Mouse (Mus musculus): ENCODE measurements around the gene Wwc2.
"Not testable (repeated sequence)": the region's sequence is repeated elsewhere in the genome, so short reads cannot be mapped to it uniquely, and the experiment has no call there.

Gene Wwc2

DNA sequence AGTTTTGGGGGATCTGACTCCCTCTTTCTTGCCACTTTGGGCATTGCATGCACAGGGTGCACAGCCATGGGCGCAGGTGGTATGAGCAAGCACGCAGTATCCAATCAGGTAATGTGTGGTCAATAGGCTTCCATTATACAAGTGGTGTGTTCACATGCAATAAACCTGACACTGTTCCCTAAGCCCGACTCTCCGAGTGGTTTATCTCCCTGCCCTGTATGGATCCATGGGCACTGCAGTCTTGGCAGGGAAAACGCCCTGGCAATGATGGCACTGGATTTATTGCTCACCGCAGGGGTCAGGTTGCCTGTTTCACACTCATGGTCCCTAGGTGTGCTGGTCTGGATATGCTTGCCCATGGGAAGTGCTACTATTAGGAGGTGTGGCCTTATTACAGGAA is 142.8 kb downstream of the Wwc2 start:
- no peak for DNase-seq (ENCODE audit: low spot score)

DNA sequence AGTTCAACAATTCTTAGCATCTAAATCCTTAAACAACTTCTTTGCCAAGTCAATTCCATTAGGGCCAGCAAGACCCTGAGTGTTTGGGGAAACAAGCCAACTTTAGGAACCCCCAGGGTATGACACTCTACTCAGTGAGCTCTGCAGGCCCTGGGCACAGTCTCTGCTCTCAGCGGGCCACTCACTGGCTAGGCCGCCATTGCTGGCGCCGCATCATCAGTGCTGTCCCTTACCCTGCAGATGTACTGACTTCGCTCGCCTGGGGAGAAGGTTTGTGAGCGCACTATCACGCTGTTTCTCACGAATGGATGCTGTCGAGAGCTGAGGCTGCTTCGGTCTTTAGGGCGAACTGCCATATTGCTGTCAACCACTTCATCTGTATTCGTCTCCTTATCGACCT is 143.6 kb downstream of the Wwc2 start:
- DNase-seq (ENCODE audit: low spot score), result no peak

DNA sequence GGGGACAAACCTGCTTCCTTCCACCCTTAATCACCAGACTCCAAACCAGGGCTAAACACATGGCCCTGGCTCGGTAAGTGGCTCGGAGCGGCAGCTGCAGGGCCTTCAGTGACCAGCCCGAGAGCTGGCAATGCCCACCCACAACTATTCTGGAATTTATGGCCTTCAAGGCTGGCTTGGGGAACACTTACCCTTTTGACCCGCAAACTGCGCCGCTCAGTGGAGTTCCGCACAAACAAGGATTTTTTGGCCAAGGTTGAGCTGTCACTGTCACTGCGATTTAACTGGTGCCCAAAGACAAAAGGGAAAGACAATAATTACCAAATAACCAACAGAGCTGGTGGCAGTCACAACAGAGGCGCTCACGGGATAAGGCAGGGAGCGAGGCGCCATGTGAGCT is 144.8 kb downstream of the Wwc2 start:
- no peak for DNase-seq (ENCODE audit: low spot score)

DNA sequence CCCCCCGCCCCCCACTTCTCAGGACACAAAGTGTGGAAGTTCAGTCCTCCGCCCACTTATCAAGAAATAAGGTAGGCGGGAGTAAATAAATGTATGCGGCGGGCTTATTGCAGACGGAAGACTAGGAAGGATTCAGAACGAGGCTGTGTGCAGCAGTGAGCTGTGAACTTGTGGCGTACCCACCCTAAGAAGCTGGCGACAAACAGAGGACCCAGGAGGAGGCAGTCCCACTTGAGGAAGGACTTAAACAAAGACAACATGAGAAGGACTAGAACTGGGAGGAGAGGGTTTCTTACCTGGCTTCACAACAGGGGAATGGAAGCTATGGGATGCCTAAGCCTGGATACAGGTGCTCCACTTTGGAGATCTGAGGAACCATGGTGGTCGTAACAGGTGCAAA is 147.1 kb downstream of the Wwc2 start:
- no peak for DNase-seq (ENCODE audit: low spot score)

DNA sequence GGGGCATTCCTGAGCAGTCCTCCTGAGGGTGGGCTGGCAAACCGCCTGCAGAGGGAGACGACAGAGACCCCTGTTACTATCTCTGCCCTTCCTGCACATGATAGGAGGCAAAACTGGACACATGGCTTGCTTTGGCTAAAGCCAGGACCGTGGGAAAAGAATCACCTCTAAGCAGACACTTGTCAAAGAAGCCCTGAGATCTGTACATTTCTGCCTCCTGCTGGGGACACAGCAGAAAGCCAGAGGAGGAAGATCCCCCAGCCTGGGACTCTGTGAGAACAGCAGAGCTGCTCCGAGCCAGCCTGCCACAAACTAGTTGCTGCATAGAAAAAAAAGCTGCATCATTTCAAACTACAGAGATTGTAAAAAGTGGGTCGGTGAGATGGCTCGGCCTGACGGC is 147.7 kb downstream of the Wwc2 start:
- DNase-seq (ENCODE audit: low spot score), result no peak

DNA sequence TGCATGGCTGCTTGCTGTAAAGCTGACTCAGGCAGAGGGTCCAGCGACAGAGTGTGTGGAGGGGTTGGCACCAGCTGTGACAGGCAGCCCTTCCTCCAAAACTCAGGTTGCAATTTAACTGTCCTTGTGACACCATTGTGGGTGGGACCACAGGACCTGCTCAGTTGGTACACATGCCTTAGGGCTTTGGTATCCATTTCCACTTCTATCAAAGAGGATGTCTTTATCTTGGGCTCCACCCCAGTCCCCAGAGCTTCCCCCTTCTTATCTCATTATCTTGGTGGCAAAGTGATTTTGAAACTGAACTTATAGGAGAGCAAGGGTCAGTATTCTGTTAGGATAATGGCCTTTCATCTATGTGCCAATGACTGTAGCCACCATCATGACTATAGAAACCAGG is 156.8 kb downstream of the Wwc2 start:
- DNase-seq (ENCODE audit: low spot score), result no peak

DNA sequence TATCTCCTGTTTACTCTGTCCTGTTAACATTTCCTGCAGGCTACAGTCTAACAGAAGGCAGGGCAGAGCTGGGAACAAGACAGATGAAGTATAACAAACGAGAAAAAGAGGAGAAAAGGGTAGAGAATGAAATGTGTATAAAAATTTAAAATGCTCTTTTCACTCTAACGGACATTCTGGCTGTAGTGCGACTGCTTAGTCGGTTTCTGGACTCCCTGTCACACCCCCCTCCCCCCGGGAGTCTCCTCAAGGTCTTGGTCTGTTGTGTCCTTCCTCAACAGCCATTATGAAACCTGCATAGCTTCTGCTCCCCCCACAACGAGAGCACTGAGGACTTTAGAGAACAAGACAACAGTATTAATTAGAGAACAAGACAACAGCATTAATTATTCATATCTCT is 158.1 kb downstream of the Wwc2 start:
- no peak for DNase-seq (ENCODE audit: low spot score)

DNA sequence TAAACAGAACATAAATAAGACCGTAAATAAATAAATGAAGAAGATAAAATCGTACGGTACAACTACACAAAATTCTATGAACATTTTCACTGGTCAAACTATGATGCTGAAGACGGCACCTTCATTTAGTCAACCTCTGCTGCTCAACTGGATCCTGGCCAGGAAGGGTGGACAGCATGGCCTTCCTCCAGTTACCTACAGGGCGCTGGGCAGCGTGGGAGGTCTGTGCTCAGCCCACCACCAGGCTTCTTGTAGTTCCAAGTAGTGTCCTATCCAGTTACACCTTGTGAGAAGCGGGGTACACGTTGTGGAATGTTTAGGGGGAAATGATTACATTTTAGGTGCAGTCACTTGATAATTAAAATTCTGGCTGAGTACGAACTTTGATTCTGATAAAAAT is 163.8 kb downstream of the Wwc2 start:
- no peak for DNase-seq (ENCODE audit: low spot score)

DNA sequence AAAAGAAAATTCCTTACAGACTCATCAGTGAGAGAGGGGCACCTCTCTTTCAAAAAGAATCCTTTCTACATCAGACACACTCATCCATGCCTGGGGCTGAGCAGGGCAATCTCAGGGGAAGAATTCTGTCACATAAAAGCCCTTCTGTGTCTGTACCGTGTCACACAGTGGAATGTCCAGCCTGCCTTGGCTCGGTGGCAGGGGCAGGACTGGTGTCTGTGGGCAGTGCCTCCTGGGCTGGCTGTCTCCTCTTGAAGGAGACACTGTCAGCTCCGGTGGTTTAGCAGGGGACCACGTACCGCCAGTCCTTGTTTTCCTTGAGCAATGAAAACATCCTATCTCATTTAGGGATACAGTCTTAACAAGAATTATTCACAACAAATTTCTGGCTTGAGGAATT is 165.1 kb downstream of the Wwc2 start:
- DNase-seq (ENCODE audit: low spot score), result no peak

DNA sequence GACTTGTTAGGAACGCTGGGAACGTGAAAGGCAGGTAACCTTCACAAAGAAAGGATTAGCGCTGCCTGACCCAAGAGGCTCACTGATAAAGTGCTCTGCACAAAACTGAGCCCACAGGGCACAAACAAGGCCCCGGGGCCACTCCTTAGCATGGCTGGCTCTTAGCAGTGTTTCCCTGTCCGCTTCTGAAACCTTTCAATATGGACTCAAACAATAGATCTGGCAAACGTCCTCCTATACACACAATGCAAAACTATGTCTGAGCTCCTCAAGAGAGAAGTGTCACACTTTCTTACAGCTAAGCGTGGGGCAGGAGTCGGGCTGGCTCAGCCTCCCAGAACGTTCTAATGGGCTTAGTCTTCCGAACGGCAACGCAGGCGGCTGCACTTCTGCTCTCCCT is 166.5 kb downstream of the Wwc2 start, which contains the start of gene Cldn22:
TSS of gene Cldn22 (plus strand) at position 301 of the 400 bp plus-strand sequence.
- DNase-seq (ENCODE audit: low spot score), result no peak

DNA sequence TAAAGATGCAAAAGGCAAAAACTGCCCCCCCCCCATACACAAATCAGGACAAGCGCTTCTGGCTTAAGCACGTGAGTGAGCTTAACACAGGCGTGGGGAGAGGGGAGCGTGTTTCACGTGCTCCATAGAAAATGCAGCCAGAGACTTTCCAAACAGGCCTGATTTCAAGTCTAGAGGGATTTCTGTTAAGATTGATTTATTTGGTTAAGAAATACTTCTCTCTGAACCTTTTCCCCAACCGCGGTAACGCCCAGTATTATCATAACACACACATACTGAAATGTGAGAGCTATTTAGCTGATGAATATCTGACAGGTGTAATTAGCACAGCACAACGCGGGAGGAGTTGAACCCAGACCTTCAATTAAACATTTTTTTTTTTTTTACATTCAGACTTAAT is 166.9 kb downstream of the Wwc2 start:
- no peak for DNase-seq (ENCODE audit: low spot score)

DNA sequence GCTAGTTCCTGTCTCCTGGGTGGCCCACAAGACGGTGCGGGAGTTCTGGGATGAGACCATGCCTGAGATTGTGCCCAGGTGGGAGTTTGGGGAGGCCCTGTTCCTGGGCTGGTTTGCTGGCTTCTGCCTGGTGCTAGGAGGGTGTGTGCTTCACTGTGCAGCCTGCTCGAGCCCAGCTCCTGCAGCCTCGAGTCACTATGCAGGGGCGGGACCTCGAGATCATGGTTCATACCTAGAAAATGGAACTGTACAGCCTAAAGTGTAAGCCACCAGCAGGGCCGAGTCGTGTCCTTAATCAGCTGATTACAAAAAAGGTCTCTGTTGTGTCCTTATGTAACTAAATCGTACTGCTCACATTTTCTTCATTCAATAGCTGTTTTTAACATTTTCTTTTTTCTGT is 168.2 kb downstream of the Wwc2 start:
- not testable (repeated sequence) for DNase-seq (ENCODE audit: low spot score)

DNA sequence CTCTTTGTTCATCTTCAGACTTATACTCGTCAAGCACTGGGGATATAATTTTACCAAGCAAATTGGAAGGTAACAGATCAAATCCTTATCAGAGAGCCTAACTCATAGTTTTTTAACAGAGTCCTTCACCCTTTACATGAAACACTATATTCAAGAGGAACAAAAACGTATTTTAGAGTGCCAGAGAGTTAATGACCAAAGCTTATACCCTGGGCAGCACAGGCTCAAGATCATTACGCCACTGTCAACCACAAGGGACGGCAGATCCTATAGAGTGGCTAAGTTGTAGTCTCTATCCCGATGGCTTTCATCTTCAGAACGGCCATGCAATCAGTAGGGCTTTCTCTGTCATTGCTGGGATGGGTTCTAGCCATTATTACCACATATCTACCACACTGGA is 168.9 kb downstream of the Wwc2 start, which contains the start of gene Cldn24:
TSS of gene Cldn24 (plus strand) at position 301 of the 400 bp plus-strand sequence.
- DNase-seq (ENCODE audit: low spot score), result no peak

DNA sequence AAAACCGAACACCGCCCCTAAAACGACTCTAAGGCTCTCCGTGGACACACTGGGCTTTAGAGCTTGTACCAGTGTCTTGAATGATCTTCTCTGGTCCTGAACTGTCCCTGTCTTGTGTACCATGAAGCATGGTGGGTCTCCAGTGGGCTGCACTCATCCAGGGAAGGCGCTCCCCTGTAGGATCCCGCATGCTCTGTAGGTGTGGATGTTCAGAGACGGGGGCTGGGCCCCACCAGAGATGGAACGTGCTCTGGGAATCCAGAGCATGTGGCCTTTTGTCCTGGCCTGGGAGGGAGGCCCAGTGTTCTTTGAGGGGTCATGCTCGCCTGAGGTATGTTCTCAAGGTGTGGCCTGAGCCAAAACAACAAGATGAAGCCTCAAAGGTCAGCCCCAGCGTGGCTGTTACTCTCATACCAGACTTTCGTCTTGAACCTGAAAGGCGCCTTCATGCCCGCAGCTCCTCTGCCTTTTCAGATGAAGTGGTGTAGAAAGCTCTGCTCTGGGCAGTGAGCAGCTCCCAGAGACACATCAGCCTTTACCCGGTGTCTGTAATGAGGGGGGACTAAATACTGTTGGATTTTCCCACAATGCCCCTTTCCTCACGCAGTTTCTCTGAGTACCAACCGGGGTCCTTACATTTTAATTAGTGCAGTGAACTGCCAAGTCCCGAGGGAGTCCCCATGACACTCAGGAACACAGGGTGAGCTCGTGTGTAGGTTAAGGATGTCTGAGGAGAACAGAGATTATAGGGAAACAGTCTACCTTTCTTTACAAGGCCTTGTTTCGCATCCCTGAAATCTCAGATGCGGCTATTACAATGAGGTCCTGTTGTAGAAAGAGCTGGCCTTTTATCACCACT is 169.6 kb downstream of the Wwc2 start:
- DNase-seq (ENCODE audit: low spot score), result no peak

DNA sequence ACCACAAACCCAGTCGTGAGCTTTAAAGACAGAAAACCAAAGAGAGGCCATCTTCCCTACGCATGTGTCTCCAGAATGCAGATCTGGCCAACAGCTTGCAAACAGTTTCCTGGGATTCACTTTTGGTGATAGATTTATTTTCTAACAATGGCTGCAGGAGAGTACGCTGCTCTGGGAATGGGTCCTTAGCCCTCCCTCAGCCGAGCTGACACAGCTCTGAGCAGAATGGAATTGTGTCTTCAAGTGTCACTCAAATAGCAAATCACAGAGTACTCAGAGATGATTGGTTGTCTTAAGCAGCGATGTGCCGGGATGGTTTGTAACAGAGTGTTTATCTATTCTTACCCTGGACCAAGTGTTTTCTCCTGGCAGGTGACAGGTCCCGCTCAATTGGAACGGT is 171.7 kb downstream of the Wwc2 start:
- DNase-seq (ENCODE audit: low spot score), result no peak

DNA sequence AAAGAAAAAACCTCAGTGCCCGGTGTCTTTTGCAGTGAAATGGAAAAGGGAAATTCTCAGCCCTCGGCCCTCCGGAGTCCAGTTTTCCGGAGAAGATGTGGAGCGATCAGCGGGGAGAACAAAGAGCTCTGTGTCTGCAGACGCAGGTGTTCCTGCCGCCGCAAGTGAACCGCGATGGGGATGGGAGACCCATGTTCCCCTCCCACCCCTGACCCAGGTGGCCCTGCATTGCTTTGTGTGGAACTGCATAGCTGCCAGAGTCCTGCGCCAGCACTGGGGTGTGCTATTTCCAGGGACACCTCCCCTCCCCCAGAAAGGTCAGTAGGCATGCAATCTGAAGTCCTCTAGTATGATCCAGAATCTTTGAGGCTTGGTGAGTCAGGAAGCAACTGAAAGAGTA is 179.5 kb downstream of the Wwc2 start:
- DNase-seq (ENCODE audit: low spot score), result no peak

DNA sequence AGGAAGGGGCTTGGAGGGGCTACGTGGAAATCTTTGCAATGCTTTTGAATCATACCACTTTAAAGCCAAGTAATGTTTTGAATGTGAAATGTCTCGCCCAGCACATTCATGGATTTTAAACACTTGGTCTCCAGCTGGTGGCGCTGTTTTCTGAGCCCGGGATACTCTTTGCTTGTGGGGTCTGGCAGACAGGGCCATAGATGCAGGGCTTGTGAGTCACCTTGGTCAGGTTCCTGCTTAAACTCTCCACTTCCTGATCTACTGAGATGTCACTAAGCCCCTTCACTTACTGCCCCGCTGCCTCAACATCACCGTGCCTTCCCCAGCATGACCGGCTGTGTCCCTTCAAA is 180.1 kb downstream of the Wwc2 start:
- DNase-seq (ENCODE audit: low spot score), result no peak

DNA sequence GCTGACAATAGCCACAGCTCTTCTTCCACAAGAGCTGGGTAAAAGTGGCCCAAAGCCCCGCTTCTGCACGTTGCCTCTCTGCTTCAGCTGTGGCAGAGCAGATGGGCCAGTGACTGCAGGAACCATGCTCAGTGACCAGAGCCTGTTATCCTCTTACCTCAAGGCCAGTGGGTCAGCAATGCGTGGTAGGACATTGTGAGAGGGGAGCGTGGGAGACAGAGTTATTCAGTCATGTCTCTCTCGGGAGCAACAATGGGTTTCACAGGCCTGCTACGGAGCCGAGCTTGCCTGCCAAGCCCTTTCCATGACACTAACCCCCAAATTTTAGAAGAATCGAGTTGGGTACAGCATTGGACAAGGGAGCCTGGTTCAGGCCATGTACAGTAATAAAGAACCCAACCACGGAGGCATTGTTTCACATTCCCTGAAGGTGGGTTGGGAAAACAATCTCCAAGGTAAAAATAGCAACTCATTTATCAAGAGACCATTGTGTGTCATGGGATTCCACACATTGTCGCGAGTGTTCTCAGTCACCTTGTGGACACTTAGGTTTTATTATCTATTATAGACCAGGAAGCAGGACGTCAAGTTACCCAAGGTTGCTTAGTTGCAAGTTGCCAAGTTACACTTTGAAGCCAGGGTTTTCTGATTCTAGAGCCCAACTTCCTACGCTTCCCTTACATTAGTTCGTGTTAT is 180.6 kb downstream of the Wwc2 start:
- no peak for DNase-seq (ENCODE audit: low spot score)

DNA sequence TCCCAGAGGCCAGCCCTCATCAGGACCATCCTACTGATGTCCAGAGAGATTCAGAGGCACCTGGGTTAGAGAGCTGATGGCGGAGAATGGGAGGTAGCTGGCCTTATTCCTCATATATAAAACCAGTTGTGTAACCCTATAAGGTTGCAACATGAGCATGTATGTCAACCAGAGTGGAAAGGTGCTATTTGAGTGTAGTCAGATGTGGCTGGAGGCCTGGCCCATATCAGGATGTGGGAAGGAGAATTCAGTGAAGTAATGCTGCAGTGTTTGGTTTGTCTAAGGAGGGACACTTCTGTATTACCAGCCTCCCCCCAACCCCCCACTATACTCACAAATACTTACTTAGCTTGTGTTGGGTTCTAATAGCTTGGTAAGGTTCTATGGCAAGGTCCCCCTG is 186.5 kb downstream of the Wwc2 start:
- DNase-seq (ENCODE audit: low spot score), result no peak

DNA sequence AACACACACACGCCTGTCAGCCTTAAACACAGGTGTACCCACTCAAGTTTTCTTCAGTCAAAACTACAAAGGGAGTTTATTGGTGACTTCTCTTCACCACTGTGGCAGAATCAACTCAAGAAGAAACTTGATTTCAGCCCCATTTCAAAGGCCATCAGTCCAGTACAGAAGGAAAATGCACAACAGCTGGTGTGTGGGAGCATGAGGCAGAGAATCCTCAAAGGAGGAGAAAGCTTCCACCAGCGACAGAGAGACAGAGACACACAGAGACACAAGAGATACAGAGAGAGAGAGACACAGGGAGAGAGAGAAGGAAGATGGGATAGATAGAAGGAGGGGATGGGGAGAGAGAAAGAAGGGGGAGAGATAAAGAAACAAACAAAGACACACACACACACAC is 188.4 kb downstream of the Wwc2 start:
- DNase-seq (ENCODE audit: low spot score), result no peak

DNA sequence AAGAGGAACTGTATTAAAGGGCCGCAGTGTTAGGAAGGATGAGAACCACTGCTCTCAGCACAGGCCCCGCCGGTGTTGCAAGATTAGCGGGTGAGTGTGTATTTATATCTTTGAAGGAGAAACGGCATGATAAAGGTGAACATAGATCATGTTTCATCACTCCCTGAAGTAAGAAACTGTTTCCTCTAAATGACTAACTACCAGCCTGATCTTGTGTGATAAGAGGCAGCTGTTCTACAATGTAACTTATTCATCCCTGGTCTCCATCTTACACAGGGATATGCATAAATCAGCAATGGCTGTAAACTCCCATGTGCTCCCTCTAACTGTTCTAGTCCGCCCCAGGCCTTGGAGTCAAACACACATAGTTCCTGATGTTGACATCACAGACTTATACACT is 191.3 kb downstream of the Wwc2 start:
- DNase-seq (ENCODE audit: low spot score), result no peak

DNA sequence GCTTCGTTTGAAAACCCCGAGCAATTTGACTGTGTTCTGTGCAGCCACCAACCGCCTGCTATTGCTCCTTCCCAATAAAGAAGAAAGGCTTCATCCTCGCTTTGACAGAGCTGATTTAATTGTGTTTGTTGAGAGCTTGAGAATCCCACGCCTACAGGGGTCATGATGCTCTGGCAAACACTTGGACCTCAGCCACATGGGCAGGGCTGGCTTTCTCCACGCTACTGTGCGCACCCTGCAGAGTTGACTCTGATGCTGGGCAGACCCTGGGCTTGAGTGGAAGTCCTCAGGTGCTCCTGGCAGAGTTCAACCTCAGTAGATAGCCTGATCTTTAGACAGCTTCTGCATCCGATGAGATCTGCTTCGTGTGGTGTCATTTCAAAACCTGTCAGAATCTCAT is 198.7 kb downstream of the Wwc2 start:
- DNase-seq (ENCODE audit: low spot score), result no peak

DNA sequence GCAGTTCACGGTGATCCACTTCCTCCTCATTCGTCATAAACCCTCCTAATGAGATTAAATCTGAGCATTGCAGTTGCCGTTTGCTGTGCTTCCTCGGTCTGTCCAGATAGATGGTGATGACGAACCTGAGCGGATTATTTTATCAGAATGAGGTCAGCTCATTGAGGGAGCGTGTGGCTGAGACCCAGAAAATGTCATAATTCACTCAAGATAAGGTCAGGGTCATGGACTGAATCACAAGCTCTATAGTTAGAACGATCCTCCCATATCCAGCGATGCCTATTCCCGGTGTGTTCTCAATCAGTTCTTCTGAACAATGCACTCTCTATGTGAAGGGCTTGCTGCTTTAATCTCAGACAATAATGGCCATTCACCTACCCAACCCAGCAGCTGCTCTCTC is 203.0 kb downstream of the Wwc2 start:
- DNase-seq (ENCODE audit: low spot score), result no peak

DNA sequence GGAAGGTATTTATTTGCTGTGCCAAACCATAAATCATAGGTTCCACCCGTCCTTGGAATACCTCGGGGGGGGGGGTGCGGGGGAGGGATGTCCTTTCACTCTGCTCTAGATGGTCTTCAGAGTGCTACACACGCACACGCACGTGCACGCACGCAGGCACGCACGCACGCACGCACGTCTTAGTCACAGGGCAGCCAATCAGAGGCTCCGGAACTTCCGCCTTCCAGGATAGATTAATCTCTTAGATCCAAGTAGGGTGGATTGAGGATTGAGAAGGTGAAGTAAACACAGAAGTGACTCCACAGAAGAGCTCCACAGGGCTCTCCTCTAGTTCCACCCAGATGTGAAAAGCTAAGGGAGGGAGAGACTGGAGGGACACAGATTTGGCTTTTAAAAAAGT is 204.4 kb downstream of the Wwc2 start:
- no peak for DNase-seq (ENCODE audit: low spot score)
